Mouse (Mus musculus) embryo, embryonic 10.5 days (tissue): Measurements from ENCODE around the gene Tlk1.

ENCODE experiments used
- DNase-seq: peaks from one replicate; pipeline ENCODE4 v3.0.0-alpha.2; 2015; ENCODE audit warnings: low spot score

Tlk1 gene

DNA sequence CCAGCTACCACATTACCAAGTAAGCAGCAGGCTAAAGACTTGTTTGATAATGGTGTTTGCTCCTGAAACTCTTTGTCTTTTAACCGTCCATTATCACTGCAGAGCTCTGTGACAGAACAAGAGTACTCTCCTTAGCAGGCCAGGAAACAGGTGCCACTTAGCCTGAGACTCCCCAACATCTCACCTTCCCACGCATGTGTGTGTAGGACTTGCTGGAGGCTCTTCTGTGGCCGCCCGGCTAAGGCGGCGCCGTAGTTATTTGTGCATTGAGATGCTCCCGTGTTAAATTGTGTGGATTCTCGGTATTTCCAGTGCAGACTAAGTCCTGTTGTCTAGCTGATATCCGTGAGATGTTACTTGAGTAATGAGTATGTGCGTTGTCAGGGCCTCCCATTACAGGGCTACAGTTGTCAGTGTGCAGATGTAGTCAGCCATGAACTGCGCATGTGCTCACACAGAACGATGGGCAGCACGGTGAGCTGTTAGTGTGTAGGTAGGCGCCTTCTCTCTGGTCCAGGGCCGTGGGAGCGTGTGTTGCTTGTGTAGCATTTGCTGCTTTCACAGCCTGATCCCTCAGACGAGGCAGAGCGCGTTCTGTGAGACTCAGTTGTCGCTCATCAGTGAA is 137.0 kb downstream of the Tlk1 start:
- no peak for DNase-seq

DNA sequence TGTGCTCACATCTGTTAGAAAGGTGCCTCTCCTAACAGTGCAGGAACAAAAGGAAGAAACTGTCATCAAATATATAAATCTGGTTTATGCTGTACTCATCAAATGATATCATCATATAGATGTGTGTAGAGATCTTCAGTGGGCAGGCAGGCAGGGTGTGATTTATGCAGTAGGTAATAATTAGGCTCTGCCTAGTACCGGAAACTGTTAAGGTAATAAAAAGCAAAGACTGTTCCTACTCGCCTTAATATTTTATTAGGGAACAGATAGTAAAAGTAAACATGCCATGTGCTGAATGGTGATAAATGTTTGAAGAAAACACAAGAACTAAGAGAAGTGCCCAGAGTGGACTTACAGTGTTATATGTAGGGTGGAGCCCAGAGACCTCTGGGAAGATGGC is 143.2 kb downstream of the Tlk1 start:
- no peak for DNase-seq

DNA sequence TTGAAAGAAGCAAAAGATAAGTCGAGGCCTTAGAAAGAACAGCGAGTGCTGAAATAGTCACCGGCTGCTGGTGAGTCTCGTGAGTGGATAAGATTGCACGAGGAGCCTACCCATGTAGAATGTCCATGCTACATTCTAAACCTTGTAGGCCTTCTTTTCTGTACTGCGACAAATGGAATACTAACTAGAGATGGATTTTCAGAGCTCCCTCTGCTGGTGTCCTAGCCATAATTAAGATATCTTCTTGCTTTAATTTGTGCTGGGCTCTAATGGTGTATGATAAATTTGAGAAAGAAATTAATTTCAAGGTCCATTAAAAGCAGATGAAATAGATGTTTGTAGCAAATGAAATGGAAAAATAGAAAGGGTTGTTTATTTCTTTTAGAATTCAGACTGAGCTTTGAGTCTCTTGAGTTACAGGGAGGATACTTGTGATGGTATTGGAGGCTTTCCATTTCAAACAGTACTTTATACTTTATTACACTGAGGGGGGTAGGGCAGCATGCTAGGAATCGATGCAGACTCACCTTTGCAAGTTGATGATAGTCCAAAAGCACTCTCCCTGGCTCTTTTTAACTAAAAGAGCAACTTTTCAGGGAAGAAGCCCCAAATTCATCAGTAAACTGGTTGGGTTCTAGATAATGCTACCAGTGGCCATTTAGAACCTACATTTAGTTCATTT is 151.9 kb downstream of the Tlk1 start:
- peak; percentile 18 for DNase-seq

DNA sequence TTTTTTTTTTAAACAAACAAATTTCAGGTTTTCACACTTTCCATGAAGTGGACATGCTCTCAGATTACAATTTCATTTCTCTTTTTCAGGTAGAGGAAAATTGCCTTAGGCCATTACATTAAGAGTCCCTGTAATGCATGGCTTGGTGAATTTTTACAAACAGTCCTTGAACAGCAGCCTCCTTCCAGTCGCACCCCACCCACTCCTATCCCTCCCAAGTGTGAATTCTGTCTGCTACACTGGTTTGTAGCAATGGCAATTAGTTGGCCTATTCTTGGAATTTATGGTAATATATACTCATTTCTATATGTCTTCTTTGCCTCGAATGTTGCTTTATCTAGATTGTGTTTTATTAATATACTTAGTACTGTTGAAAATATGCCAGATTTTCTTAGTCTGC is 153.1 kb downstream of the Tlk1 start:
- no peak for DNase-seq

DNA sequence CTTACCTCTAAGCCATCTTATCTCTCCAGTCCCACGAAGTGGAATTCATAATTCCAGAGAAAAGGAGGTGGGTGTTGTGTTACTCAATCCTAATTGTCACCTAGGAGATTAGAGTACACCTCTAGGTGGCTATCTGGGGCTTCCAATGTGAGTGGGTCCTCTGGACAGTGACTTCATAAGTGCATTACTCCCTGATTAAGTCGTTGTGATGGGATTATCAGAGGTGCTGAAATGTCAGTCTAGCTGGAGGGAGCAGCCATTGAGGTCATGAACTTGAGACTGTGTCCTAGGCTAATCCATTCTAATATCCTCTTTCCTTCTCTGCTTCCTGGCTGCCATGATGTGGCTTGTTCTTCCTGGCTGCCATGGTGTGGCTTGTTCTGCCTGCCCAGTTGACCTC is 155.6 kb downstream of the Tlk1 start:
- DNase-seq: no peak

DNA sequence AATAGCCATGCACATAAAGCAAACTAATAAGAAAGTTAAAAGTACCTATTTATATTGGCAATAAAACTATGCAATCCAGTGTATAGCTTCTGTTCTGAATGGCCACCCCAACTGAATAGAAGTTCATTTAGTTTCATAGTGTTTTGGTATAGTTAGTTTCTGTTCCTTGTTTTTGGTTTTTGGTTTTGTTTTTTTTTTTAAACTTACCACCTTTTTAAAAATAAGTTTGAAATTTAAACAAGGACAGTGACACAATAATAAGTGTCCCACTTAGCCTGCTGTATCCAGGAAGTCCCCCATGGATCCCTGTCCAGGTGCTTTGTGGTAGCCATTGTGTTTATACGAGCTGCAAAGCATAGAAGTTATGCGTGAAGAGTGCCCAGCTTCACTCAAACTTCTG is 156.3 kb downstream of the Tlk1 start:
- DNase-seq: no peak

DNA sequence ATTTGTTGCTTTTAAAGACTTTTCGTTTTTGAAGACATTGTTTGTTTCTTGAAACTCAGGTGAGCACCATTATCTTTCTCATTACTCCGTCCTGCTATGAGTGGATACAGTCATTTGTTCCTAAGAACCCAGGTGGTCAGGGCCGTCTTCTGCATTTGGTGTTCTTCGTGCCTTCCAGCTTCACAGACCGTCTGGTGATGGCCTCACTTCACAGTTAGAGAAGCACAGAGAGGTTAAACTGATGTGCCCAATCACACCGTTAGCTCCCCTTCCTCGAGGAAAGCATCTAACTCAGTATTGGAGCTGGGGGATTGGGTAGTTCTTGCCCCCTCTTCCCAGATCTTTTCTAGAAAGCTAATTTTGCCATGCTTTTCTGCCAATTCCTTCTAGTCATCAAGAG is 158.5 kb downstream of the Tlk1 start:
- DNase-seq: no peak

DNA sequence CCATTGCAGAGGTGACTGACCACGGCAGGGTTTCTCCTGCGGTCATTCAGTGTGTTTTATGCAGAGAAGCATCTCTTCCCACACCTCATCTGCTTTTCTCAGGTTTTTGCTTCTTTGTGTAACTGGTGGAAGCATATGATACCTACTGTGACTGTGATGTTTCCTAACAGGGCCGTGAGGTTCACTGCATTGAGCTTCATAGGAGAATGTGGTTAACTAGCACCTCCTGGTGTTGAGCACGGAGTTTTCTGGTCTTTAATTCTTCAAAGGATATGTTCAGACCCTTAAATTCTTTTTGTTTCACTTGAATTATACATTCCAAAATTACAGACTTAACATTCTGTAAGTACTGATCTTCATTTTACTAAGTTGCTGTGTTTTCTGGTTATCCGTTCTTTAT is 161.8 kb downstream of the Tlk1 start:
- DNase-seq: no peak
